Mouse (Mus musculus): Measurements from ENCODE around the gene Cplx1.
"Not testable (repeated sequence)": the region's sequence is repeated elsewhere in the genome, so short reads cannot be mapped to it uniquely, and the experiment has no call there.

The Cplx1 gene

GRCm38 (mm10) chr5:108515581-108516361 is 34.1 kb downstream of the Cplx1 start:
- no peak for DNase-seq (ENCODE audit: low read depth)

- DNase-seq (ENCODE audit: low read depth): no peak
These were observed 47.5 kb downstream of the Cplx1 start for GRCm38 (mm10) chr5:108502286-108502685.

DNA sequence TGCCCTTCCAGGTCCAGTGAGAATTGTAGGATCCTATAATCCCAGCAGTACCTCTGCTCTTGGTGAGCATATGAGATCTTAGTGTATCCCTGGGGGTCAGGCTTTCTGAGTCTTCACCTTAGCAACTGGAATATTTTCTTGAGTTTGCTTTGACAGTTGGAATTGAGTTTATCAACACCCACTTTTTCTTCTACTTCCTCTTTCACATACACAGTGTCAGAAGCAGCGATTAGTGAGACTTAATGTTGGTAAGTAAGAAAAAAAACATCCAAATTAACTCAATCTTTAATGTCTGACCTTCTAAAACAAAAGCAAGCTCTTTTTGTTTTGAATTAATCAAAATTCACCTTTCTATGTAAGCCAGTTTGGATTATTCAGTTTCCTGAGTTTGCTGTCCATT is 48.3 kb downstream of the Cplx1 start:
- DNase-seq (ENCODE audit: low read depth): no peak

GRCm38 (mm10) chr5:108486148-108486547 is 63.7 kb downstream of the Cplx1 start:
- not testable (repeated sequence) for DNase-seq (ENCODE audit: low read depth)

GRCm38 (mm10) chr5:108485239-108485638 is 64.6 kb downstream of the Cplx1 start:
- peak; percentile 48 for DNase-seq (ENCODE audit: low read depth)

GRCm38 (mm10) chr5:108483006-108483405 is 66.8 kb downstream of the Cplx1 start:
- DNase-seq (ENCODE audit: low read depth): no peak

GRCm38 (mm10) chr5:108475977-108476376 is 73.8 kb downstream of the Cplx1 start:
- no peak for DNase-seq (ENCODE audit: low read depth)

DNA sequence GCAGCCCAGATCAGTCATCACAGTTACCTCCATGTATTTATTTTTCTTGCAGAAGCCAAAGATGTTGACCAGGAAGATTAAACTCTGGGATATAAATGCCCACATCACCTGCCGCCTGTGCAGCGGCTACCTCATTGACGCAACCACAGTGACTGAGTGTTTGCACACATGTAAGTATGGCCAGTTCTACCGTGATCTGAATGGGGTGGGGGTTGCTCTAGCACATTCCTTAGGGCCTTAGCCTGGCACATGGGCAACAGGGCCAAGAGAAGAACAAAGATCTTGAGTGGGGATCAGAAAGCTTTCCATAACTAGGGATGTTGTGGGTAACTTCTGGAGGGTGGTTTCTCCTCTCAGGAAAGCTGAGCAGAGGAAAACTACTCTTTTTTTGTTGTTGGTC is 76.1 kb downstream of the Cplx1 start:
- DNase-seq (ENCODE audit: low read depth): no peak

GRCm38 (mm10) chr5:108469617-108470016 is 80.2 kb downstream of the Cplx1 start:
- DNase-seq (ENCODE audit: low read depth): no peak

Measured in naive thymus-derived CD4-positive, alpha-beta T cell, adult 2 months (primary cell).